Mouse (Mus musculus) intestine, embryonic 15.5 days (tissue): ENCODE data around the gene F11r. TPM values are rescaled to one million over a fixed set of nuclear protein-coding genes. Genes with fewer than 3 reads are reported as not detected.
A peak's percentile ranks its signal among the peaks of the same experiment; 100 is the strongest.
"Not testable (repeated sequence)": the region's sequence is repeated elsewhere in the genome, so short reads cannot be mapped to it uniquely, and the experiment has no call there.

ENCODE experiments used
- ATAC-seq: fragments of 200-750 bp; cut with Nextera tagmentation; 2 replicates; pipeline ENCODE4 v1.8.0; 2017; ENCODE audit warnings: moderate TSS enrichment, moderate library complexity
- H3K27ac ChIP-seq: fragments of 300-500 bp; sonication (generic); 2 replicates; pipeline ENCODE4 v1.5.1; 2015; ENCODE audit warnings: mild to moderate bottlenecking, inconsistent platforms
- H3K27me3 ChIP-seq: fragments of 300-500 bp; sonication (generic); replicated peaks from 2 replicates; pipeline ENCODE4 v1.6.1; 2015; ENCODE audit warnings: inconsistent platforms
- H3K36me3 ChIP-seq: fragments of 300-500 bp; sonication (generic); 2 replicates; pipeline ENCODE4 v1.6.1; 2015; ENCODE audit warnings: inconsistent platforms
- H3K4me1 ChIP-seq: fragments of 300-500 bp; sonication (generic); replicated peaks from 2 replicates; pipeline ENCODE4 v1.6.1; 2015; ENCODE audit warnings: inconsistent platforms
- H3K4me2 ChIP-seq: fragments of 300-500 bp; sonication (generic); replicated peaks from 2 replicates; pipeline ENCODE4 v1.6.1; 2015; ENCODE audit warnings: mild to moderate bottlenecking, inconsistent platforms
- H3K4me3 ChIP-seq: fragments of 300-500 bp; sonication (generic); replicated peaks from 2 replicates; pipeline ENCODE4 v1.5.1; 2015; ENCODE audit warnings: inconsistent platforms
- H3K9ac ChIP-seq: fragments of 300-500 bp; sonication (generic); 2 replicates; pipeline ENCODE4 v1.6.1; 2015; ENCODE audit warnings: inconsistent platforms
- H3K9me3 ChIP-seq: fragments of 300-500 bp; sonication (generic); 2 replicates; pipeline ENCODE4 v1.6.1; 2016; ENCODE audit warnings: inconsistent platforms
- WGBS: fragments of 180-500 bp; shearing (Covaris S2); methylation state at CpG from one replicate; pipeline ENCODE4 v1.1.7; 2015; 5-methylcytosine and 5-hydroxymethylcytosine counted together
- polyA plus RNA-seq: library from polyadenylated mRNA; unstranded; fragments of >200 nt; fragmentation: Nextera tagmentation; extraction: Ambion mirVana; gene quantifications from 2 replicates; pipeline ENCODE4 v1.2.1, GENCODE M21; 2015

The F11r gene
- polyA plus RNA-seq, 1 experiment from 2014 or later: 88.1 TPM

DNA sequence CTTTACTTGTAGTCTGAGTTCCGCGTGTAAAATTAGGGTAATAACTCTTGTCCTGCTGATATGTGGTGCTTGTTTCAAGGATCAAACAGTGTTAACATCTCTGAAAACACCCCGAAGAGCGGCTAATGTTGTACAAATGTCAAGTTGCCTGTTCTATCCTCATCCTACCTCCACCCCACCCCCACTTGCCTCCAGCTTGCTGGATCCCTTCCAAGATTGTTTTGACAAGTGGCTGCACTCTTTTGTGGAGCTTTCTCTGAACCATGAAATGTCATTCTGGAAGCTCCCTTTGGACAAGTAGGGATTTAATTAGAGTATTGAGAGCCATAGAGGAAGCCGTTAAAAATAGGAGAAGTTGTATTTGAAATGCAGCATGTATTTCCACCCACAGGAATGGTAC is 22.5 kb downstream of the F11r start:
- WGBS: 54% methylated on average over 5 of the region's 5 CpGs
- H3K4me1 ChIP-seq: 0 out of 2 replicates have a peak, but pooled peaks cover 4% of the 10 kb centered on the region
- peaks cover 9% of the 10 kb centered on the region for H3K36me3 ChIP-seq
- H3K27ac ChIP-seq: no peak overlapping the region
- no peak overlapping the region for H3K4me3 ChIP-seq
- no peak overlapping the region for H3K9ac ChIP-seq
- H3K27me3 ChIP-seq: no peaks in the 10 kb centered on the region
- ATAC-seq: no peak
- H3K4me2 ChIP-seq: no peak overlapping the region
- H3K9me3 ChIP-seq: no peaks in the 10 kb centered on the region

- no peak overlapping the region for H3K4me2 ChIP-seq
- H3K9me3 ChIP-seq: no peaks in the 10 kb centered on the region
- peaks cover 9% of the 10 kb centered on the region for H3K36me3 ChIP-seq
- H3K4me3 ChIP-seq: no peak overlapping the region
- H3K27ac ChIP-seq: no peak overlapping the region
- ATAC-seq: no peak
- H3K9ac ChIP-seq: no peak overlapping the region
- 90% methylated on average over 22 of the region's 22 CpGs for WGBS
- no peaks in the 10 kb centered on the region for H3K27me3 ChIP-seq
- H3K4me1 ChIP-seq: 0 out of 2 replicates have a peak, but pooled peaks cover 4% of the 10 kb centered on the region
Observed at GRCm38 (mm10) chr1:171460551-171461503, 23.5 kb downstream of the F11r start.

DNA sequence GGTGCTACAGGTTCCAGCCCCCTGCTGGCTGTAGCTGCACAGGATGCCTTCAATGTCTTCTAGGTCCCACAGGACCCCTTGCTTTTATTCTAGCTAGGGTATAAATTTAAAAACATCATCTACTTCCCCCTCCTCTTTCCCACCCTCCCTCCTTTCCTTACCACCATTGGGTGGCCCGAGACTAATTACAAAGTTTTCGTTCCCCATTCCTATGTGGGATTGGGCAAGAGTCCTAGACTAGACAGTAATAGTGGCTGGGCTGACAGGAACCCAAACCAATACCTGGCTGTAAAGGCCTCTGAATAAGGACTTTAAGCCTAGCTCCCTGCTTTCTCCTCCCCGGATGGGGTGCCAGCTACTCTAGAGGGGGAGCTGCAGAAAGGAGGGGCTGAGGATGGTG is 25.8 kb downstream of the F11r start:
- no peaks in the 10 kb centered on the region for H3K9me3 ChIP-seq
- H3K4me3 ChIP-seq: no peak overlapping the region
- H3K4me2 ChIP-seq: no peak overlapping the region
- no peak for ATAC-seq
- 93% methylated on average over 3 of the region's 3 CpGs for WGBS
- no peak overlapping the region for H3K27ac ChIP-seq
- no peaks in the 10 kb centered on the region for H3K27me3 ChIP-seq
- H3K9ac ChIP-seq: no peak overlapping the region
- peaks cover 9% of the 10 kb centered on the region for H3K36me3 ChIP-seq
- H3K4me1 ChIP-seq: 0 out of 2 replicates have a peak, but pooled peaks cover 4% of the 10 kb centered on the region

GRCm38 (mm10) chr1:171465749-171466412 is 28.5 kb downstream of the F11r start:
- Histone ChIP-seq H3K9me3 (no peaks in the 10 kb centered on the region), H3K9ac (no peak overlapping the region), H3K27ac (no peak overlapping the region), H3K4me2 (no peak overlapping the region), H3K4me3 (no peak overlapping the region), H3K36me3 (peaks cover 9% of the 10 kb centered on the region), H3K27me3 (no peaks in the 10 kb centered on the region), H3K4me1 (peaks cover 4% of the 10 kb centered on the region; the same call in 1 of the 2 replicates)
- ATAC-seq: no peak
- WGBS: 94% methylated on average over 5 of the region's 5 CpGs

DNA sequence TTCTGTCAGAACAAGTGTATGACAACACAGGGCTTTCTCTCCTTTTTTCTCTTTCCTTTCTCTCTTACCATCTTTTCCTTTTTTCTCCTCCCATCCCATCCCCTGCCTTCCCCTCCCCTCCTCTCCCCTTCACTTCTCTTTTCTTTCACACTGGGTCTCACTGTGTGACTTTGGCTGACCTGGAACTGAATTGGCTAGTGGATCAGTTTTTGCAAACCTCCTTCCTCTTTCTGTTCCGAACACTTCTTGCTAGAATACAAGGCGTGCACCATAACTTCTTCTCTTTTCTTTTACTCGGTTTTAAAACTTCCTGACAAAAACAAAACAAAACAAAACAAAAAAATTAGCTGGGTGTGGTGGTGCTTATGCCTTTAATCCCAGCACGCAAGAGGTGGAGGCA is 29.2 kb downstream of the F11r start:
- Histone ChIP-seq H3K4me1 (peaks cover 4% of the 10 kb centered on the region; the same call in 1 of the 2 replicates), H3K9me3 (no peaks in the 10 kb centered on the region), H3K4me3 (no peak overlapping the region), H3K36me3 (peaks cover 7% of the 10 kb centered on the region), H3K9ac (no peak overlapping the region), H3K27me3 (no peaks in the 10 kb centered on the region), H3K4me2 (no peak overlapping the region), H3K27ac (no peak overlapping the region)
- ATAC-seq: no peak
- 84% methylated on average over 4 of the region's 4 CpGs for WGBS

DNA sequence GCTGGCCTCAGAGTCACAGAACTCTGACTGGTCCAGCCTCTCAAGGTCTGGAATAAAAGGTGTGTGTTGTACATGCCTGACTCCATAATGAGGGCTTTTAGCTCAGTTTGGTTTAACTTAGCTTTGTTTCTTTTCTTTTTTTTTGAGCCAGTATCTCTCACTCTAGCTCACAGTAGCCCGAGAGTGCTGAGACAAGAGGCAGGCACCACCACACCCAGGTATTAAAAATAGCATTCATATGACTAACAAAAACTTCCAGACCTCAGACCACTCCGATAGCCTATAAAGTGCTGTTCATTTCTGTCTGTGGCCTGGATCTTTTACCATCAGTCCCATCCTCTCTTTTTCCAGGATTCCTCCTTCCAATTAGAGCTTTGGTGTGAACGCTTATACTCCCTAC is 32.3 kb downstream of the F11r start:
- Histone ChIP-seq H3K4me2 (no peak overlapping the region), H3K27ac (no peak overlapping the region), H3K9ac (no peak overlapping the region), H3K27me3 (no peaks in the 10 kb centered on the region), H3K4me3 (no peak overlapping the region), H3K36me3 (no peaks in the 10 kb centered on the region), H3K9me3 (no peaks in the 10 kb centered on the region), H3K4me1 (no peaks in the 10 kb centered on the region; the same call in 1 of the 2 replicates)
- no peak for ATAC-seq
- WGBS: 65% methylated on average over 3 of the region's 3 CpGs

DNA sequence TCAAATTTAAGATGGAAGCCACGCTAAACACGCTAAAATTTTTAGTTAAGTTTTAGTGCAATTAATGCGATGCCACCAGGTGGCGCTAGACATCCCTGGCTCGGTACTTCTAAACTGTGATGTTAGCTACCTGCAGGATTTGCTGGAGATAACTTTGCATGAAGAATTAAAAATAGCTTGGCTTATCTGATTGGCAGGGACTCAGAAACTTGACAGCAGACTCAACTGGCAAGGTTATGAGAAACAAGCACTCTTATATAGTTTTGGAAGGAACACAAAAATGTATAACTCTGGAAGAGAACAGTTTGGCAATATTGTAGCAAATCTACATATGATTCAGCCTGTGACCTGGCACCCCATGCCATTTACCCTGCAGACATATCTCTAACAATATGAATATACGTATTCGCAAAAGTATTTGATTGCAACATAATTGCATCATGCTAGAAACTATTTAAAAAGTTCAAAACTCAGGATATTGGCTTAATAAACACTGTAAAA is 33.1 kb downstream of the F11r start:
- ATAC-seq: peak; percentile 45
- H3K27me3 ChIP-seq: no peaks in the 10 kb centered on the region
- no peaks in the 10 kb centered on the region; the same call in 1 of the 2 replicates for H3K4me1 ChIP-seq
- no peak overlapping the region for H3K4me2 ChIP-seq
- H3K9me3 ChIP-seq: no peaks in the 10 kb centered on the region
- H3K36me3 ChIP-seq: no peaks in the 10 kb centered on the region
- H3K4me3 ChIP-seq: no peak overlapping the region
- H3K27ac ChIP-seq: no peak overlapping the region
- no peak overlapping the region for H3K9ac ChIP-seq
- WGBS: 26% methylated on average over 7 of the region's 7 CpGs

- Histone ChIP-seq H3K9me3 (no peaks in the 10 kb centered on the region), H3K4me2 (no peak overlapping the region), H3K27me3 (no peaks in the 10 kb centered on the region), H3K4me3 (no peak overlapping the region), H3K36me3 (no peaks in the 10 kb centered on the region), H3K9ac (no peak overlapping the region), H3K27ac (no peak overlapping the region), H3K4me1 (no peaks in the 10 kb centered on the region; the same call in 1 of the 2 replicates)
- ATAC-seq: no peak
- WGBS: 77% methylated on average over 5 of the region's 5 CpGs
Observed at GRCm38 (mm10) chr1:171470896-171471295, 33.6 kb downstream of the F11r start.

DNA sequence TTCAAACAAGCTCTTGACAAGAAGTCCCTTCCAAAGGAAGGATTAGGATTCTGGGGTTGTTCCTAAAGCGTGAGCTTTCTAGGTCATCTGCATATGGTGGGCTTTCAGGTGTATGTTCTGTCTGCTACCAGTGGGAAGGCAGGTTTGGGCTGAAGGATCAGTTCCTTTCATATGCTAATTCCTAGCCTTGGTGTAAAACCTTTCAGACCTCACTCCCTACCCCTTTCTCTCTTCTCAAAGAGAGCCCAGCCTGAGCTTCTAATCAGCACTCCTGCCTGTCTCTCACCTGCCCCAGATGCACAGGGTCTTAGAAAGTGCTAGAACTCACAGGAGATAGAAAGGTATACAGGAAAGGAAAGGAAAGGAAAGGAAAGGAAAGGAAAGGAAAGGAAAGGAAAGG is 34.1 kb downstream of the F11r start:
- Histone ChIP-seq H3K27ac (no peak overlapping the region), H3K4me2 (no peak overlapping the region), H3K4me1 (no peaks in the 10 kb centered on the region; the same call in 1 of the 2 replicates), H3K36me3 (no peaks in the 10 kb centered on the region), H3K4me3 (no peak overlapping the region), H3K27me3 (no peaks in the 10 kb centered on the region), H3K9me3 (no peaks in the 10 kb centered on the region), H3K9ac (no peak overlapping the region)
- ATAC-seq: no peak
- WGBS: 77% methylated on average over 1 of the region's 1 CpGs

- H3K27ac ChIP-seq, H3K4me2 ChIP-seq, H3K27me3 ChIP-seq, H3K36me3 ChIP-seq, H3K4me3 ChIP-seq, ATAC-seq, H3K9ac ChIP-seq, H3K9me3 ChIP-seq, H3K4me1 ChIP-seq: not testable (repeated sequence)
- 94% methylated on average over 8 of the region's 8 CpGs for WGBS
Observed at GRCm38 (mm10) chr1:171471941-171472340, 34.6 kb downstream of the F11r start.

DNA sequence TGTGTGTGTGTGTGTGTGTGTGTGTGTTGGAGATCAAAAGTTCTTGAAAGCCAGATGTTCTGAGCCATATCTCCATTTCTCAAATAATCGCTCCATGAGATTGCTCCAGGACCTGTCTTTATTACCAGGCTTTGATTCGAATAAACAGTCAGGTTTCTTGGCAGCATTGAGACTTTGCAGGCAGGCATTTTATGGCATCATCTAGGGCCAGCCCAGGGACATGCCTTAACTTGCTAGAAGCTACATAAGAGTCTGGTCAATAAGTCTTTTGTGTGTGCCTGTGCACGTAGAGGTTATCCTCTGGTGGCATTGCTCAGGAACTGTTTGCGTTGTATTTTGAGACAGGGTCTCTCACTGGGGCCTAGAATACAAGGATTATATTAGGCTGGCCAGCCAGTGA is 36.2 kb downstream of the F11r start:
- H3K36me3 ChIP-seq: no peaks in the 10 kb centered on the region
- no peak for ATAC-seq
- H3K4me3 ChIP-seq: no peak overlapping the region
- H3K4me2 ChIP-seq: no peak overlapping the region
- 47% methylated on average over 4 of the region's 4 CpGs for WGBS
- no peak overlapping the region for H3K9ac ChIP-seq
- no peaks in the 10 kb centered on the region for H3K9me3 ChIP-seq
- no peaks in the 10 kb centered on the region; the same call in 1 of the 2 replicates for H3K4me1 ChIP-seq
- H3K27ac ChIP-seq: no peak overlapping the region
- no peaks in the 10 kb centered on the region for H3K27me3 ChIP-seq

DNA sequence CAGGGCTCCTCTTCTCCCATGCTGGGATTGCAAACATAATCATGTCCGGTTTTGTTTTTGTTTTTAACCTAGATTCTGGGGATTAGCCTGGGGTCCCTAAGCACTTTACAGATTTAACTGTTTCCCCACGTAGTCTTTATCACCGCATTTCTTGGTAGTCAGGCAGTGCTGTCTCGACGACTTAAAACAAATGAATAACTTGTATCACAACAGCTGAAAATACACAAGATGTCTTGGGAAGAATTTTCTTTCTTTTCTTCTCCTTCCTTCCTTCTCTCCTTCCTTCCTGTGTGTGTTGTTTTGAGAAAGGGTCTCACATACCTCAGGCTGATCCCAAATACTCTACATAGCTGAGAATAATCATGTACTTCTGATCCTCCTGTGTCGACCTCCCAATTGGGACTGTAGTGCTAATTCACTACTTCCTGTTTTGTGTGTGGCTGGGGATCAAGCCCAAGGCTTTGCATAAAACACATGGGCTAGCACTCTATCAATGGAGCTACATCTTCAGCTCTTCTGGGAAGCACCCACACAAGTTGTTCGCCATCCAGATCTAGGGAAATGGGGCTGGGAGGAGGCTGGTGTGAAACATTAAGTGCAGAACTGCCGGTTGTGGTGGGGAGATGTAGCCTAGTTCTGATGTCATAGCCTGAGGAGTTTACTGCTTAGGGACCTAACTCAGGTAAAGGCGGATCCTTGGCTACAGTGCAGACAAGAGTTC is 36.7 kb downstream of the F11r start:
- WGBS: 67% methylated on average over 9 of the region's 9 CpGs
- no peak overlapping the region for H3K9ac ChIP-seq
- no peaks in the 10 kb centered on the region for H3K27me3 ChIP-seq
- no peak overlapping the region for H3K27ac ChIP-seq
- H3K4me3 ChIP-seq: no peak overlapping the region
- no peaks in the 10 kb centered on the region for H3K36me3 ChIP-seq
- H3K9me3 ChIP-seq: no peaks in the 10 kb centered on the region
- H3K4me2 ChIP-seq: no peak overlapping the region
- no peak for ATAC-seq
- H3K4me1 ChIP-seq: no peaks in the 10 kb centered on the region; the same call in 1 of the 2 replicates
